Mouse (Mus musculus) splenic B cell, adult 2 months (primary cell): ENCODE measurements around the gene Syngr1.

ENCODE experiments used
- DNase-seq: peaks from one replicate; pipeline ENCODE4 v3.0.0-alpha.2; 2011; ENCODE audit warnings: low read depth, low spot score
- H3K27me3 ChIP-seq: 2 replicates; pipeline ENCODE4 v1.6.1; 2012; ENCODE audit warnings: mild to moderate bottlenecking, low read length, moderate library complexity, mixed read lengths; ENCODE audit not compliant: control insufficient read depth, poor library complexity, insufficient read depth, severe bottlenecking
- H3K36me3 ChIP-seq: 2 replicates; pipeline ENCODE4 v1.6.1; 2012; ENCODE audit warnings: mild to moderate bottlenecking, low read length, moderate library complexity, mixed read lengths; ENCODE audit not compliant: control insufficient read depth, poor library complexity, insufficient read depth, severe bottlenecking

Gene Syngr1

GRCm38 (mm10) chr15:80061071-80061550 lies 30.0 kb upstream of the Syngr1 start:
- no peaks in the 10 kb centered on the region for H3K36me3 ChIP-seq
- H3K27me3 ChIP-seq: no peaks in the 10 kb centered on the region; the same call in 1 of the 2 replicates
- no peak for DNase-seq

DNA sequence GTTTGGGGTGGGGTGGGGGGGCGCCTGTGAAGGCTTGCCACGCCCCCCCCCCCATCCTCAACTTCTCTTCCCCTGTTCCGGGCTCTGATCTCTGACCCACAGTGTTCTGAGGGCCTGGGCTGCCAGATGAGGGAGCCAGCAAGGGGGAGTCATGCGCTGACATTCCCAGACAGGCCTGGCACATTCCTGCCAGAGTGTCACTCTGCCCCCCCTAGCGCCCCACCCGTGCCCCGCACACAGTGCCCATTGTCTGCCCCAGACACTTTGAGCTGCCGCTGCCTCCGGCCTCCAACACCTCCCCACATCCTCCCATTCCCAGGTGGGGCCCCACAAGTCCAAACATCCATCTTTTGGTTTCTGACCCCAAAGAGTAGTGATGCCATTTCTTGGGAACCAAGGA lies 28.8 kb upstream of the Syngr1 start:
- H3K36me3 ChIP-seq: no peaks in the 10 kb centered on the region
- DNase-seq: no peak
- no peaks in the 10 kb centered on the region; the same call in 1 of the 2 replicates for H3K27me3 ChIP-seq

GRCm38 (mm10) chr15:80062821-80063220 lies 28.3 kb upstream of the Syngr1 start:
- H3K36me3 ChIP-seq: no peaks in the 10 kb centered on the region
- DNase-seq: no peak
- H3K27me3 ChIP-seq: no peaks in the 10 kb centered on the region; the same call in 1 of the 2 replicates

DNA sequence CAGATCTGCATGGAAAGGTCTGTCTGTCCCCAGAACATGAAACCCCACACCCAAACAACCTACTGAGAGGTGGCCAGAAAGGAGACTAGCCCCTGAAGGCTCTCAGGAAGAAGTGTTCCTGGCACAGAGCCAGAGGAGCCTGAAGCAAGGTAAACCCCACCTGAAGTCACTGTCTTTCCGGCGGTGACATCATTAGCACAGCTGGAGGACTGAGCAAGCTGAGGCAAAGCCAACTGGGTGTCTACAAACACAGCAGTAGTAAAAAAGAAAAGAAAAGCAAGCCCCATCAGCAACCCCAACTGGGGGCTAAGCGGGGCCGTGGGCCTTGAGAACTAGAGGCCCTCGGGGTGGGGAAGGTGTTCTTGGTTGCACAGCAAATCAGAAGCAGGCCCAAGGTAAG lies 26.2 kb upstream of the Syngr1 start:
- H3K27me3 ChIP-seq: no peaks in the 10 kb centered on the region; the same call in 1 of the 2 replicates
- no peak for DNase-seq
- no peaks in the 10 kb centered on the region for H3K36me3 ChIP-seq

- peak; percentile 42 for DNase-seq
- H3K27me3 ChIP-seq: no peaks in the 10 kb centered on the region; the same call in 1 of the 2 replicates
- H3K36me3 ChIP-seq: no peaks in the 10 kb centered on the region
Observed at GRCm38 (mm10) chr15:80065414-80065813, 25.7 kb upstream of the Syngr1 start.

- Histone ChIP-seq H3K27me3 (no peaks in the 10 kb centered on the region; the same call in 1 of the 2 replicates), H3K36me3 (no peaks in the 10 kb centered on the region)
- peak; percentile 38 for DNase-seq
Observed at GRCm38 (mm10) chr15:80066538-80066937, 24.6 kb upstream of the Syngr1 start.

- Histone ChIP-seq H3K27me3 (no peaks in the 10 kb centered on the region; the same call in 1 of the 2 replicates), H3K36me3 (no peaks in the 10 kb centered on the region)
- no peak for DNase-seq
Observed at GRCm38 (mm10) chr15:80069171-80069570, 22.0 kb upstream of the Syngr1 start.

- DNase-seq: no peak
- no peaks in the 10 kb centered on the region for H3K27me3 ChIP-seq
- H3K36me3 ChIP-seq: no peaks in the 10 kb centered on the region
Observed at GRCm38 (mm10) chr15:80070095-80070644, 21.0 kb upstream of the Syngr1 start.

DNA sequence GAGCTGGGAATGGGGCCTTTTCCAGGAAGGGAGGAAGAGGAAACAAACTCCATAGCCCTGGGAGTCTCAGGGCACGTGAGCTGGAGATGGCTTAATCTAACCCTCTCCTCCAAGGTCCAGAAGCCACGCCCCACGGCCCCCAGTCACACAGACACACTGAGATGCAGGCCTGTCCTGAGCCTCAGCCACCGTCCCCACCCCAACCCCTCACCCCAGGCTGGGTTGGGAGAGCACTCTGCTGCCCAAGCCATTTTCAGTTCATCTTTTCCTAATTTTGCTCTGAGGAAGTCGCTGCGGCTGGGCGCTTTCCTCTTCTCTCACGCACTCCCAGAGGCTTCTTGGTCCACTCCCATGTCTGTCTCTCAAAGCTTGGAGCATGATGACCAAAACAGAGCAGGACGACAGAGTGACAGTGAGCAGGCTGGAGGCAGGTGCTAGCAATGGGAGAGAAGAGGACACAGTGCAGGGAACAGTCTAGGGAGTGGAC lies 19.1 kb upstream of the Syngr1 start:
- no peak for DNase-seq

DNA sequence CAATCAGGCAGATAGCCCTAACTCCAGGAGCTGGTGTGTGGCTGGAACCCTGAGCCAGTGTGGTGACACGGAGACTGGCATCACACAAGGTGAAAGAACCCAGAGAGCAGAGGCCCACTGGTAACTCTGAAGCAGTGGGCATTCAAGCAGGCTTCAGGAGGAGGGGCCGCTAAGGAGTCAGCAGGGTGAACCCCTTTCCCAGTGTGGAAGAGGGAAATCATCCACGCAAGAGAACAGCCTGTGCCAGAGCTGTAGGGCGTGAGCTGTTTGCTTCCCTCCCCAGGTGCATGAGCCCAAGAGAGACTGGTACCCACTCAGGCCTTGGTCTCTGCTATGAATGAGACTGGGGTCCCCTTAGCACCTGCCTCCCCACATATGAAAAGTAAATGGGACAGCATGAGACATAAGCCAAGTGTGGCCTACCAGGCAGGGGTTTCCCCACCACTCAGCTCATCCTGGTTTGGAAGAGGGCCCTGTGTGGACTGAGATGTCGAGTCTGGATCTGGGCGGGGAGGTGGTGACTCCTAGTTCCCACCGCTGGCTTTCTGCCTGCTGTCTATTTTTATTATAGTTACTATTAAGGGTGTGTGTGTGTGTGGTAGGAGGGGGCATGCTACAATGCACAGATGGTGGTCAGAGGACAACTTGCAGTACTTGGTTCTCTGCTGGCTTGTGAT lies 18.4 kb upstream of the Syngr1 start:
- H3K27me3 ChIP-seq: no peaks in the 10 kb centered on the region
- no peaks in the 10 kb centered on the region for H3K36me3 ChIP-seq
- no peak for DNase-seq

More for the DNA sequence above, 19.1 kb upstream of the Syngr1 start:
- Histone ChIP-seq H3K27me3 (no peaks in the 10 kb centered on the region), H3K36me3 (no peaks in the 10 kb centered on the region)

DNA sequence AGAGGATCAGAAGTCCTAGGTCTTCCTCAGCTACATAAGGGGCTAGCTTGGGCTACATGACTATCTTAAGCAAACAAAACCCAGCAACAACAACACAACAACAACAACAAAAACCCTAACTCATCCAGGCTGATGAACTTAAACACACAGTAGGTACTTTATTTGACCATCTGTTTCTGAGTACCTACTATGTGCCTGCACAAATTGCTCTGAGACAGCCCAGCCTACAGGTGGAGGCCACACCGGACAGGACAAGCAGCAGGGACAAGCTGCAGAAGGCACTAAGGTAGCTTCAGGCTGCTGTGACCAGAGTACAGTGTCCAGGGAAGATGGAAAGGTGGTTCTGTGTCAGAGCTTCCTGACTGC lies 17.9 kb upstream of the Syngr1 start:
- DNase-seq: no peak
- Histone ChIP-seq H3K27me3 (no peaks in the 10 kb centered on the region), H3K36me3 (peaks cover under 1% of the 10 kb centered on the region; the same call in 1 of the 2 replicates)

DNA sequence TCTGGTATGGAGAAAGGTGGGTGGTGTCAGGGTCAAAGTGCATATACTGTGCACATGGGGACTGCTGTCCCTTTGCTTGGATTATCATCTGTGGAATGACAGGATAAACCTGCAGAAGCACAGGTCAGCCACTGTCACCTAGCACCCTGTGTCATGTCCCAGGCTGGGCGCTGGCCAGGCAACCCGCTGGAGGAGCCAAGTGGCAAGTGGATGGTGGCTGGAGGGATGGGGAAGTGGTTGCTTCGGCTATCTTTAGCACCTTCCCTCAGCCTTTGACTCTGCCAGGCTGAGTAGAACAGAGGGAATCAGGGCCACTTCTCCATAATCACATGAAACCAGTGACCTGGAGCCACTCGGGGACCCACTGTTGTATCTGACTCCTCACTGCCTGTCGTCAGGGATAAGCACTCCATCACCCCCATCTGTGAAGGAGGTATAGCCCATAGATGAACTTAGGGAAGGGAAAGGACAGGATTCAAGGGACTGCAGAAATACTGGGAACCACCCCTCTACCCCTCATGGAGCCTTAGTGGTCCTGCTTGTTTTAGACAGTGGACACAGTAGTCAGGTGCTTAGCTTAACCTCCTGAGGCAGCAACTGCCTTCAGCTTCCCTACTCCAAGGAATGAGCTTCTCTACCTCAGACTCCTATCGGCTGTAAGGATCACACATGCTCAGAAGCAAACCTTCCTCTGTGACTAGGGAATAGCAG lies 16.3 kb upstream of the Syngr1 start:
- DNase-seq: no peak
- Histone ChIP-seq H3K36me3 (peaks cover 9% of the 10 kb centered on the region), H3K27me3 (no peaks in the 10 kb centered on the region)

DNA sequence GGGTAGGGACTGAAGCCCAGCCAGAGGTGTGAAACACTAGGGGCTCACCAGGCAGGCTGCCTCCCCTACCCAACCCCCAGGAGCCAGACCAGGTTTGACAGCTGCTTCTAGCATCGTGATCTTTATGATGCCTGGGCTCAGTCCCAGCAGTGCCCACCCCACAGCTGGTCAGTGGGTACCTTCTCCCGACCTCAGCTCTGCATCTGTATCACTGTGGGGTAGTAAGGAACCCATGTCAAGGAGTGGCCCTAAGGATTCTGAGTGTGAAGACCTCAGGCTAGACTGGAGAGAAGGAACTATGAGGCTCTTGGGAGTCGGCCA lies 15.8 kb upstream of the Syngr1 start:
- Histone ChIP-seq H3K36me3 (peaks cover 11% of the 10 kb centered on the region), H3K27me3 (no peaks in the 10 kb centered on the region)
- DNase-seq: no peak

DNA sequence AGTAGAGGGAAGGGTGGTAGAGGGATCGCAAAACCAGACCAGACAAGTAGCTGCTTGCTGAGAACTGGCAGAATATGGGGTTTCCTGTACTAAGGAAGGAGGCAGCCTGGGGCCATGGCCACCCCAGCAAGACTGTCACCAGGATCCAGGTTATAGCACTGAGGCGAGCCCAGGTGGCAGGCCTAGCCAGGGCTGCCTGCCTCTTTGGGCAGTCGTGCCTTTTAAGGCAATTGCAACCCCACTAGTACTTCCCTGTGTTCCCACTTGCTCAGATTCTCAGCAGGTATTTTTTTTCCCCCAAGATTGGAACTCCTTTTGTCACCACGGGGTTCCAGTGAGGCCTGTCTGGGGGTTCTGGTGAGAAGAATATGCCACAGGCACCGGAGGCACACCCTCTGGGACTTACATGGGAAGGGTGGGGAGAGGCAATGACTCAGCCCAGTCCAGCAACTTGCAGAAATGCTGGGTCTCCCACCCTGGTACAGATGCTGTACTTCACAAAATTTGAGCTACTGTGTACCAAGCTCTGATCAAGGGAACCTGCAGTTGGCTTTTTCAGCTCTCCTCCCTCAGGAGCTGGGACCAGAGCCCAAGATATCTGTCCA lies 15.3 kb upstream of the Syngr1 start:
- DNase-seq: no peak
- Histone ChIP-seq H3K36me3 (peaks cover 13% of the 10 kb centered on the region), H3K27me3 (no peaks in the 10 kb centered on the region)
